Mouse (Mus musculus): ENCODE data around the gene Blm.

GRCm38 (mm10) chr7:80454786-80455185, 80.1 kb downstream of the Blm start:
- TF ChIP-seq GATA1 (IDR thresholded peaks at IDR 0.05; ENCODE audit: borderline replicate concordance, low read length) = no peak
- no peak for TF ChIP-seq FLI1 (IDR thresholded peaks at IDR 0.05; ENCODE audit: low read length)
